Mouse (Mus musculus) T-helper 1 cell (primary cell): ENCODE results near the gene Tmod4.

ENCODE experiments used
- in situ Hi-C: fragments of 300-600 bp; cut with MboI, MseI; formaldehyde crosslinking; loops from one replicate; pipeline ENCODE4 v1.15.1; 2025; ENCODE audit warnings: high pct_unique_total_duplicates

The Tmod4 gene

GRCm38 (mm10) chr3:95173256-95173949, 49.1 kb downstream of the Tmod4 start:
- in situ Hi-C loops = no loop called here

- in situ Hi-C loops = no loop called here
Measured at GRCm38 (mm10) chr3:95174011-95174592, 49.8 kb downstream of the Tmod4 start.

- in situ Hi-C loops = no loop called here
Measured at GRCm38 (mm10) chr3:95176500-95176899, 52.2 kb downstream of the Tmod4 start.

- in situ Hi-C loops = no loop called here
Measured at GRCm38 (mm10) chr3:95177583-95177982, 53.3 kb downstream of the Tmod4 start.
